Mouse (Mus musculus) stomach, embryonic 14.5 days (tissue): ENCODE results near the gene Dst. TPM values are rescaled to one million over a fixed set of nuclear protein-coding genes. Genes with fewer than 3 reads are reported as not detected.

Experiments used
- ATAC-seq: fragments of 200-750 bp; cut with Nextera tagmentation; 2 replicates; pipeline ENCODE4 v1.8.0; 2017; ENCODE audit warnings: low read depth, moderate TSS enrichment; ENCODE audit not compliant: insufficient number of reproducible peaks, insufficient read depth, low FRiP score
- H3K27ac ChIP-seq: fragments of 300-500 bp; sonication (generic); 2 replicates; pipeline ENCODE4 v1.5.1; 2014; ENCODE audit warnings: mild to moderate bottlenecking, low read length, moderate library complexity, mixed read lengths
- H3K27me3 ChIP-seq: fragments of 300-500 bp; sonication (generic); 2 replicates; pipeline ENCODE4 v1.6.1; 2014; ENCODE audit warnings: low read length, control low read depth, mixed read lengths; ENCODE audit not compliant: control insufficient read depth, insufficient read depth
- H3K36me3 ChIP-seq: fragments of 300-500 bp; sonication (generic); 2 replicates; pipeline ENCODE4 v1.6.1; 2014; ENCODE audit warnings: mild to moderate bottlenecking, control low read depth, low read length, moderate library complexity, mixed read lengths; ENCODE audit not compliant: control insufficient read depth, insufficient read depth
- H3K4me1 ChIP-seq: fragments of 300-500 bp; sonication (generic); 2 replicates; pipeline ENCODE4 v1.6.1; 2014; ENCODE audit warnings: low read length, control low read depth, mixed read lengths; ENCODE audit not compliant: control insufficient read depth, insufficient read depth
- H3K4me2 ChIP-seq: fragments of 300-500 bp; sonication (generic); replicated peaks from 2 replicates; pipeline ENCODE4 v1.6.1; 2014; ENCODE audit warnings: low read depth, low read length, control low read depth
- H3K4me3 ChIP-seq: fragments of 300-500 bp; sonication (generic); 2 replicates; pipeline ENCODE4 v1.5.1; 2014; ENCODE audit warnings: low read depth, low read length, control low read depth
- H3K9ac ChIP-seq: fragments of 300-500 bp; sonication (generic); replicated peaks from 2 replicates; pipeline ENCODE4 v1.6.1; 2014; ENCODE audit warnings: low read depth, mild to moderate bottlenecking, control low read depth, low read length, moderate library complexity, mixed read lengths
- H3K9me3 ChIP-seq: fragments of 300-500 bp; sonication (generic); 2 replicates; pipeline ENCODE4 v1.6.1; 2016; ENCODE audit warnings: low read depth, low read length, control low read depth; ENCODE audit not compliant: control insufficient read depth
- WGBS: fragments of 180-500 bp; shearing (Covaris S2); extraction: QIAGEN DNeasy Blood & Tissue Kit; methylation state at CpG from one replicate; pipeline ENCODE4 v1.1.7; 2014; 5-methylcytosine and 5-hydroxymethylcytosine counted together
- polyA plus RNA-seq: library from polyadenylated mRNA; unstranded; fragments of >200 nt; fragmentation: Nextera tagmentation; extraction: Ambion mirVana; gene quantifications from 2 replicates; pipeline ENCODE4 v1.2.1, GENCODE M21; 2014

The Dst gene
- polyA plus RNA-seq, 1 experiment from 2014 or later, result 42.0 TPM

GRCm38 (mm10) chr1:34011051-34011677 is 103.1 kb downstream of the Dst start:
- peak; percentile 73 for ATAC-seq
- Histone ChIP-seq H3K27ac (no peak overlapping the region), H3K9me3 (no peaks in the 10 kb centered on the region), H3K4me3 (peak overlapping the region; percentile 56), H3K27me3 (peaks cover 3% of the 10 kb centered on the region; the same call in 1 of the 2 replicates), H3K4me2 (peak overlapping the region; percentile 92), H3K9ac (peak overlapping the region; percentile 45), H3K36me3 (no peaks in the 10 kb centered on the region), H3K4me1 (no peaks in the 10 kb centered on the region)
- under 1% methylated on average over 42 of the region's 47 CpGs for WGBS

GRCm38 (mm10) chr1:34011821-34012271 is 103.8 kb downstream of the Dst start:
- Histone ChIP-seq H3K9ac (peak overlapping the region; percentile 45), H3K4me3 (peak overlapping the region; percentile 56), H3K27me3 (peaks cover 3% of the 10 kb centered on the region; the same call in 1 of the 2 replicates), H3K36me3 (no peaks in the 10 kb centered on the region), H3K4me2 (peak overlapping the region; percentile 92), H3K4me1 (no peaks in the 10 kb centered on the region), H3K9me3 (no peaks in the 10 kb centered on the region), H3K27ac (no peak overlapping the region)
- 2% methylated on average over 16 of the region's 16 CpGs for WGBS
- ATAC-seq, result peak; percentile 46; the same call in 1 of the 2 replicates

- Histone ChIP-seq H3K4me1 (no peaks in the 10 kb centered on the region), H3K4me3 (no peak overlapping the region), H3K9me3 (no peaks in the 10 kb centered on the region), H3K27me3 (peaks cover 3% of the 10 kb centered on the region; the same call in 1 of the 2 replicates), H3K9ac (no peak overlapping the region), H3K36me3 (no peaks in the 10 kb centered on the region), H3K4me2 (no peak overlapping the region), H3K27ac (no peak overlapping the region)
- ATAC-seq, result no peak
- WGBS, result 83% methylated on average over 5 of the region's 5 CpGs
Observed at GRCm38 (mm10) chr1:34013490-34013889, 105.5 kb downstream of the Dst start.

DNA sequence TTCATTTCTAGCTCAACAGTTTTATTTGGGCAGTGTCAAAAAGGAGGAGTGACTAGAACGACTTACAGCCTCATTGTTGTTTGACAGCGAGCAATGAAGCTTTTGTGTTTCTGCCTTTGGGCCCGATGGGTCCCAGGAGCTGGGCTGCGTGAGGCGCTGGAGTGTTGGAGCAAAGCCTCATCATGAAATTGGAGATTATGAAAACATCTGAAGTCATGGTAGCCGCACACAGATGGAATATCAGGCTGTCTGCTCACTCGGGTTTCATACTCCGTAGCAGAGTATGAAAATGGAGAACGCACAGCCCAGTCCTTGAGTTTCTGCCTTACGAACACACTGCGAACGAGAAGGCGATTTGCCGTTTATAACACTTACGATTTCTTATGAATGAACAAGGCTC is 108.8 kb downstream of the Dst start:
- Histone ChIP-seq H3K4me3 (no peak overlapping the region), H3K4me2 (no peak overlapping the region), H3K9ac (no peak overlapping the region), H3K36me3 (no peaks in the 10 kb centered on the region), H3K27ac (no peak overlapping the region), H3K27me3 (no peaks in the 10 kb centered on the region), H3K4me1 (no peaks in the 10 kb centered on the region), H3K9me3 (no peaks in the 10 kb centered on the region)
- no peak for ATAC-seq
- WGBS, result 84% methylated on average over 15 of the region's 15 CpGs

GRCm38 (mm10) chr1:34017323-34017722 is 109.3 kb downstream of the Dst start:
- H3K4me1 ChIP-seq, result no peaks in the 10 kb centered on the region
- no peak overlapping the region for H3K4me2 ChIP-seq
- no peak overlapping the region for H3K4me3 ChIP-seq
- H3K36me3 ChIP-seq, result no peaks in the 10 kb centered on the region
- no peak overlapping the region for H3K27ac ChIP-seq
- ATAC-seq, result no peak
- H3K27me3 ChIP-seq, result no peaks in the 10 kb centered on the region
- WGBS, result 92% methylated on average over 4 of the region's 4 CpGs
- no peak overlapping the region for H3K9ac ChIP-seq
- no peaks in the 10 kb centered on the region for H3K9me3 ChIP-seq

GRCm38 (mm10) chr1:34020599-34020998 is 112.6 kb downstream of the Dst start:
- Histone ChIP-seq H3K27ac (no peak overlapping the region), H3K4me1 (no peaks in the 10 kb centered on the region), H3K36me3 (no peaks in the 10 kb centered on the region), H3K9ac (no peak overlapping the region), H3K4me2 (no peak overlapping the region), H3K4me3 (no peak overlapping the region), H3K27me3 (no peaks in the 10 kb centered on the region), H3K9me3 (no peaks in the 10 kb centered on the region)
- no peak for ATAC-seq
- 75% methylated on average over 6 of the region's 6 CpGs for WGBS

GRCm38 (mm10) chr1:34021574-34021973 is 113.5 kb downstream of the Dst start:
- Histone ChIP-seq H3K9me3 (no peaks in the 10 kb centered on the region), H3K27me3 (no peaks in the 10 kb centered on the region), H3K9ac (no peak overlapping the region), H3K36me3 (no peaks in the 10 kb centered on the region), H3K4me2 (no peak overlapping the region), H3K4me1 (no peaks in the 10 kb centered on the region), H3K27ac (no peak overlapping the region), H3K4me3 (no peak overlapping the region)
- ATAC-seq, result no peak
- 68% methylated on average over 2 of the region's 2 CpGs for WGBS

GRCm38 (mm10) chr1:34023154-34023553 is 115.1 kb downstream of the Dst start:
- no peak overlapping the region for H3K9ac ChIP-seq
- H3K27ac ChIP-seq, result no peak overlapping the region
- H3K36me3 ChIP-seq, result no peaks in the 10 kb centered on the region
- no peaks in the 10 kb centered on the region for H3K4me1 ChIP-seq
- H3K4me3 ChIP-seq, result no peak overlapping the region
- ATAC-seq, result no peak
- no peak overlapping the region for H3K4me2 ChIP-seq
- no peaks in the 10 kb centered on the region for H3K27me3 ChIP-seq
- 72% methylated on average over 9 of the region's 9 CpGs for WGBS
- no peaks in the 10 kb centered on the region for H3K9me3 ChIP-seq

GRCm38 (mm10) chr1:34025879-34026278 is 117.9 kb downstream of the Dst start:
- H3K27ac ChIP-seq, result no peak overlapping the region
- H3K9me3 ChIP-seq, result no peaks in the 10 kb centered on the region
- ATAC-seq, result no peak
- H3K4me1 ChIP-seq, result no peaks in the 10 kb centered on the region
- H3K4me2 ChIP-seq, result no peak overlapping the region
- H3K27me3 ChIP-seq, result no peaks in the 10 kb centered on the region
- no peak overlapping the region for H3K9ac ChIP-seq
- no peaks in the 10 kb centered on the region for H3K36me3 ChIP-seq
- no peak overlapping the region for H3K4me3 ChIP-seq
- WGBS, result 79% methylated on average over 6 of the region's 6 CpGs
